Mouse (Mus musculus): Measurements from ENCODE around the gene Sspo. TPM values are rescaled to one million over a fixed set of nuclear protein-coding genes. Genes with fewer than 3 reads are reported as not detected.
"Not testable (repeated sequence)": the region's sequence is repeated elsewhere in the genome, so short reads cannot be mapped to it uniquely, and the experiment has no call there.

Sspo gene
- polyA plus RNA-seq, 1 experiment from 2014 or later = 0.19 TPM

DNA sequence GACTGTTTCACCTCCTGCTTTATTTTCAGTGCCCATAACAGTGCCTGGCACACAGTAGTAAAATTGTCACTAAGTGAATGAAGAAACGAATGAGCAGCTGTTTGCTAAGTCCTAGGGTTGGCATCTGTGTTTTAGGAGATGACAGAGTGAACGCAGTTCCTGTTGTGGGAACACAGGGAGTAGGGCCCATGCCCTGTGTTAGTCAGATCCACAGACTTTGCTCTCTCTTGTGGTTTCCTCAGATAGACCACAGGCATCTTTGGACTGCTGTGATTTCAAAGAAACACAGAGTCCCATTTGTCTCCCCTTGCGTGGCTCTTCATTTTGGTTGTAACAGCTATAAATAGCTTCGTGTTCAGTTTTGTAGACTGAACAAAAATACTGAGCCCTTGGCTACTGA lies 62.4 kb downstream of the Sspo start:
- peaks cover 48% of the 10 kb centered on the region for H3K36me3 ChIP-seq (replicated peaks)
- 88% methylated on average over 4 of the region's 4 CpGs for WGBS
- DNase-seq (ENCODE audit: extremely low spot score, low spot score) = no peak

DNA sequence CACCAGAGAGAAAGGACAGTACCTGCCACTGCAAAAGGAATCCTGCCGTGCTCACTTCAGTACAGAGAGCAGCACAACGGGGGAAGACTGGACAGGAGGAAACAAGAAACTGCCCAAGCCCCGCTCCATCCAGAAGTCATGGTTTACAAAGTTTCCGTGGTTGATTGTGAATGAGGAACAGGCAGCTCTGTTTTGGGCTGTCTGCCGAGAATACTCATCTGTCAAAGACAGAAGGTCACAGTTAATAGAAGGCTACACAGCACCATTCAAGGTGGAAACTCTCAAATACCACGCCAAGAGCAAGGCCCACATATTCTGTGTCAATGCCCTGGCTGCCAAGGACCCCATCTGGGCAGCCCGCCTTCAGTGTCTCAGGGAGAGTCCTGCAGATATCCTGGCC lies 63.8 kb downstream of the Sspo start:
- Histone ChIP-seq H3K36me3 (replicated peaks) (peaks cover 62% of the 10 kb centered on the region), H3K4me1 (no peaks in the 10 kb centered on the region), H3K4me3 (no peak overlapping the region), H3K9me3 (peaks cover 4% of the 10 kb centered on the region; the same call in 1 of the 2 replicates), H3K27ac (no peak overlapping the region), H3K27me3 (ENCODE audit: poor library complexity, severe bottlenecking) (no peaks in the 10 kb centered on the region)
- 90% methylated on average over 7 of the region's 7 CpGs for WGBS
- DNase-seq (ENCODE audit: extremely low spot score, low spot score) = no peak

More for the DNA sequence above, 62.4 kb downstream of the Sspo start:
- Histone ChIP-seq H3K4me1 (peaks cover 3% of the 10 kb centered on the region), H3K4me3 (no peak overlapping the region), H3K27ac (no peak overlapping the region), H3K9me3 (no peaks in the 10 kb centered on the region), H3K27me3 (ENCODE audit: poor library complexity, severe bottlenecking) (no peaks in the 10 kb centered on the region)

DNA sequence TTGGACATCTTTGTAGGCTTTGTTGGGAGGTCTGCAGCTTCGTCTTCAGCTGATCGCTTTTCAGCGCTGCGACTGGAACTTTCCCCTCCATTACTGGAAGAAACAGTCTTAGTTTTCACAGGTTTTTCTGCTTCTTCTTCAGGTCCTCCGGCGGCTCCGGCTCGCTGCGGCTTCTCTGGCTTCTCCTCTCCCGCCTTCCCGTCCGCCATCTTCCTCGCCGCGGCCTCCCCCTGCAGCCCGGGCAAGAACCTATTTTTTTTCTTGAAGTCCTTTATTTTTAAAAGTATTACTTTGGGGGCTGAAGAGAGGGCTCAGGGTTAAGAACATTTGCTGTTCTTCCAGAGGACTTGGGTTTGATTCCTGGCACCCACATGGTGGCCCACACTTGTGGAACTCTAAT lies 76.9 kb downstream of the Sspo start:
- WGBS = 98% methylated on average over 16 of the region's 16 CpGs
- H3K27me3 ChIP-seq (ENCODE audit: poor library complexity, severe bottlenecking); DNase-seq (ENCODE audit: extremely low spot score, low spot score); H3K27ac ChIP-seq; H3K4me3 ChIP-seq; H3K4me1 ChIP-seq; H3K9me3 ChIP-seq: not testable (repeated sequence)
- H3K36me3 ChIP-seq (replicated peaks) = peaks cover 12% of the 10 kb centered on the region; the same call in 1 of the 2 replicates

DNA sequence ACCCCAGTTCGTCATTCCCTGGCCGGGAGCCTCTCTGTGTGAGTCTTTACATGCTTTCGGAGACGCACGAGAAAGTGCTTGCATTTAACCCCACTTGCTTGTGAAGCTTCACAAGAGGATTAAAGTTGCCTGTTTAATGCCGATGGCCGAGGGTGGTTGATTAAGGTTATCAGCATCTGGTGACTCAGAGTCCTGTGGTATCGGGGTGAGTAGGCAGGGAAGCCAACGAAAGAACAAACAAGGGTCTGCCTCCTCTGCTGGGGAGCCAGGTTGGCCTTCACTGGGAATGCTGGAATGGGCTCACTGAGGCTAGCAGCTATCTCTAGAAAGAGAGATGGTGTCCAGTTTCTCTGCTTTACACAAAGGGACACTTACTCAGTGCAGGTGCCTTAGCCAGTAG lies 79.9 kb downstream of the Sspo start:
- Histone ChIP-seq H3K36me3 (replicated peaks) (peaks cover 21% of the 10 kb centered on the region), H3K4me1 (no peaks in the 10 kb centered on the region), H3K9me3 (no peaks in the 10 kb centered on the region), H3K27me3 (ENCODE audit: poor library complexity, severe bottlenecking) (no peaks in the 10 kb centered on the region), H3K27ac (no peak overlapping the region), H3K4me3 (no peak overlapping the region)
- 84% methylated on average over 9 of the region's 9 CpGs for WGBS
- DNase-seq (ENCODE audit: extremely low spot score, low spot score) = no peak

DNA sequence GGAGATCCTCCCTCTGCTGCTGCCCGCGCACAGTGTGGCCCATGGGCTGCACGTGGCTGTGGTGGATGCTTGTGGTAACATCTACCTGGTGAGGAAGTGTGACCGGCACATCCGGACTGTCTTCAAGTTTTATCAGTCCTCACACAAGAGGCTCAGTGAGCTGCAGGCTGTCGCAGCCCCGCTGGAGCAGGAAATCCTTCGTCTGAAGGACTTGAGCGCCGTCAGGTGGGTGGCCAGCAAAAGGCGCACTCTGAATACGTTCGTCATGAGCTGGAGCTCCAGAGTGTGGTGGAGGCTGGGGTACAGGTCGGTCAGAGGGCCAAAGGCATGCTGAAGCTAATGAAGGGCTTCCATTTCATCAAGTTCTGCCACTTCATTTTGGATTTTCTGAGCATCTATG lies 81.2 kb downstream of the Sspo start:
- Histone ChIP-seq H3K27me3 (ENCODE audit: poor library complexity, severe bottlenecking) (no peaks in the 10 kb centered on the region), H3K9me3 (no peaks in the 10 kb centered on the region)
- 76% methylated on average over 14 of the region's 14 CpGs for WGBS

DNA sequence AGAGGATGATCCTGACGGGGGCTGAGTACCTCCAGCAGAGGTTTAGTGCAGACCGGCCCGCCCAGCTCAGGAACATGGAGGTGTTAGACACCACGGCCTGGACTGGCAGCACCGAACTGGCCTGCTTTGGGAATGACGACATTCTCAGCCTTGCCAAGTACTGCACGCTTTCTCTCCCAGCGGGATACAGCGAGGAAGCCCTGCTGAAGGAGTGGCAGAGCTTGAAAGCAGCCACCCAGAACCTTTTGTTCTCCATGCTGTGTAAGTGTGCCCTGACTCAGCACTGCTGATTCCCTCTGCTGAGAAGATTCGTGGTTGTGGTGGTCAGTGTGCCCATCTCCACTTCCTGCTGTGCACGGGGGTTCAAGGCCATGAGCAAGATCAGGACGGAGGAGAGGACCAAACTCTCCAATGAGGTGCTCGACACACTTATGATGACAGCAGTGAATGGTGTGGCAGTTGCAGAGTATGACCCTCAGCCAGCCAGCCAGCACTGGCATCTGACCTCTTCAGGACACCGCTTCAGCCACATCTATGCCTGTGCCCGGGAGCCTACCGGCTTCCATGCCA lies 81.9 kb downstream of the Sspo start:
- WGBS = 91% methylated on average over 16 of the region's 16 CpGs
- H3K9me3 ChIP-seq = no peaks in the 10 kb centered on the region
- H3K27ac ChIP-seq = no peak overlapping the region
- H3K4me3 ChIP-seq = no peak overlapping the region
- H3K27me3 ChIP-seq (ENCODE audit: poor library complexity, severe bottlenecking) = no peaks in the 10 kb centered on the region
- no peaks in the 10 kb centered on the region for H3K4me1 ChIP-seq
- peaks cover 21% of the 10 kb centered on the region for H3K36me3 ChIP-seq (replicated peaks)
- DNase-seq (ENCODE audit: extremely low spot score, low spot score) = no peak

More for the DNA sequence above, 81.2 kb downstream of the Sspo start:
- H3K36me3 ChIP-seq (replicated peaks) = peaks cover 21% of the 10 kb centered on the region
- no peak overlapping the region for H3K4me3 ChIP-seq
- DNase-seq (ENCODE audit: extremely low spot score, low spot score) = no peak
- no peak overlapping the region for H3K27ac ChIP-seq
- H3K4me1 ChIP-seq = no peaks in the 10 kb centered on the region

DNA sequence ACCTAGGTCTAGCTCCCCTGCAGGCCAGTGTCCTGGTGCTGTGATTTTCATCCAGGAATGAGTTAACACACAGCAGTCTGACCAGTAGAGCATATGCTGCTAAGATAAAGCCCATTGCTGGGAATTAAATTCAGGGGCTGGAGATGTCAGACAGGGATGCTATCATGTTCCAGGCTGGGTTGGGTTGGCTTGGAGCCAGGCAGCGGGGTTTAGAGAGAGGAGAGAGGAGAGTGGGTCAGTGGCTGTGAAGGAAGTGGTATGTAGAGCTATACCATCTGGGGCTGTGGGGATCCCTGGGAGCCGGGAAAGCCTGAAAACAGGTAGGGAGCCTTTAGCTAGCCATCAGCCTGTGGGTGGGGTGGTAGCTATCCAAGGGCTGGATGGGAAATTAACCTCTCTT lies 82.8 kb downstream of the Sspo start:
- H3K4me1 ChIP-seq = no peaks in the 10 kb centered on the region
- H3K27me3 ChIP-seq (ENCODE audit: poor library complexity, severe bottlenecking) = no peaks in the 10 kb centered on the region
- H3K36me3 ChIP-seq (replicated peaks) = peaks cover 16% of the 10 kb centered on the region
- H3K4me3 ChIP-seq = no peak overlapping the region
- H3K27ac ChIP-seq = no peak overlapping the region
- WGBS = 71% methylated on average over 2 of the region's 2 CpGs
- H3K9me3 ChIP-seq = no peaks in the 10 kb centered on the region
- no peak for DNase-seq (ENCODE audit: extremely low spot score, low spot score)

DNA sequence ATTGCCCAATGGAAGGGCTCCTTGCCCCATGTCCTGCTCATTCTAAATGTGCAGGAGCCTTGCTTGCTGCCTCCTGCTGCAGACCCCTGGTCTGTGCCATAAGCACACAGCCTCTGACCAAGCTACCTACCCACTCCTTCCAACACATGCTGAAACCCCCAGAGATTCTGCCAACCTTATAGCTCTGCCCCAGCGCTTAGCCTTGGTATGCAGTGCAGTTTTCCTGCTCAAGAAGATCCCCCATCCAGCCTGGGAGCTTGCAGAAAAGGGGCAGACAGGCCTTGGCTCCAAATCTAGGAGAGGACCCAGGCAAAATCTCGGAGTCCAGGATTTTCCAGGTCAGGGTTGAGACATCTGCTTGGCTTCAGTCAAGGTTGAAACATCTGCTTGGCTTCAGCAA lies 85.4 kb downstream of the Sspo start:
- H3K27ac ChIP-seq = no peak overlapping the region
- WGBS = 86% methylated on average over 2 of the region's 2 CpGs
- no peaks in the 10 kb centered on the region for H3K27me3 ChIP-seq (ENCODE audit: poor library complexity, severe bottlenecking)
- H3K9me3 ChIP-seq = no peaks in the 10 kb centered on the region
- H3K36me3 ChIP-seq (replicated peaks) = peaks cover 14% of the 10 kb centered on the region
- no peak for DNase-seq (ENCODE audit: extremely low spot score, low spot score)
- H3K4me1 ChIP-seq = peaks cover 20% of the 10 kb centered on the region
- no peak overlapping the region for H3K4me3 ChIP-seq

DNA sequence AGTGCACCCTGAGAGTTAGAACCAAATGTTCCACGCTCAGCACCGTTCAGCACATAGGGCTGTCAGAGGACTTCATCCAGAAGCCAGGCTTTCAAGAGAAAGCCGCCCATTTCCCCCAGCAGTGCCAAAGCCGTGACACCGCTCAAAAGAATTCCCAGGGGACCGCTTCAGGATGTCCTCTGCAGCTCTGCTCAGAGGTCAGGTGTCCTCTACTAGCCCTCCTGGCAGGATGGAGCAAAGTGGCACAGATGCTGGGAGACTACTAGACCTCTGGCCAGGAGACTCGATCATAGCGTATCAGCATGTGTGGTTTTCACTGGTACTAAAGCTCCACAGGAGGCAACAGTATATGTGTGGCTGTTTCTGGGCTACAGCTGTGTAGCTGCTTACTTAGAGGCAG lies 86.9 kb downstream of the Sspo start:
- H3K4me1 ChIP-seq = peaks cover 28% of the 10 kb centered on the region
- H3K36me3 ChIP-seq (replicated peaks) = peaks cover 13% of the 10 kb centered on the region
- 83% methylated on average over 8 of the region's 8 CpGs for WGBS
- H3K4me3 ChIP-seq = no peak overlapping the region
- no peaks in the 10 kb centered on the region for H3K9me3 ChIP-seq
- H3K27me3 ChIP-seq (ENCODE audit: poor library complexity, severe bottlenecking) = no peaks in the 10 kb centered on the region
- no peak overlapping the region for H3K27ac ChIP-seq
- no peak for DNase-seq (ENCODE audit: extremely low spot score, low spot score)

DNA sequence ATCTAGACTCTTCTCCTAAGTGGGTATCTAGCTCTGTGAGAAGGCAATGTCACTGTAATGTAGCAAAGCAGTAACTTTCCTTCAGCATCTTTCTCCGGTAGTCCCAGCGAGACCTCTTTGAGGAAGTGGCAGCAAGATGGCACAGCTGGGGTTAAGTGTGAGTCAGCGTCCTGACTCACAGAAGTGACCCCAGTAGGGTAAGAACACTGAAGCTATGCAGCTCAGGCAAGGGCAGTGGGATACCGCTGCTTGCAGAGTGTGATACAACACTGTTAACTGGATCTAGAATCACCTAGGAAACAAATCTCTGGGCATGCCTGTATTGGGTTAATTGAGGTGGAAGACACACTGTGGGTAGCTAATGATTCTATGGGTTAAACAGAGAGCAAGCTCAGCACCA lies 88.1 kb downstream of the Sspo start:
- Histone ChIP-seq H3K4me3 (no peak overlapping the region), H3K27me3 (ENCODE audit: poor library complexity, severe bottlenecking) (no peaks in the 10 kb centered on the region), H3K4me1 (peaks cover 34% of the 10 kb centered on the region), H3K9me3 (no peaks in the 10 kb centered on the region), H3K27ac (no peak overlapping the region), H3K36me3 (replicated peaks) (peaks cover 22% of the 10 kb centered on the region)
- WGBS = 78% methylated on average over 4 of the region's 4 CpGs
- DNase-seq (ENCODE audit: extremely low spot score, low spot score) = no peak

DNA sequence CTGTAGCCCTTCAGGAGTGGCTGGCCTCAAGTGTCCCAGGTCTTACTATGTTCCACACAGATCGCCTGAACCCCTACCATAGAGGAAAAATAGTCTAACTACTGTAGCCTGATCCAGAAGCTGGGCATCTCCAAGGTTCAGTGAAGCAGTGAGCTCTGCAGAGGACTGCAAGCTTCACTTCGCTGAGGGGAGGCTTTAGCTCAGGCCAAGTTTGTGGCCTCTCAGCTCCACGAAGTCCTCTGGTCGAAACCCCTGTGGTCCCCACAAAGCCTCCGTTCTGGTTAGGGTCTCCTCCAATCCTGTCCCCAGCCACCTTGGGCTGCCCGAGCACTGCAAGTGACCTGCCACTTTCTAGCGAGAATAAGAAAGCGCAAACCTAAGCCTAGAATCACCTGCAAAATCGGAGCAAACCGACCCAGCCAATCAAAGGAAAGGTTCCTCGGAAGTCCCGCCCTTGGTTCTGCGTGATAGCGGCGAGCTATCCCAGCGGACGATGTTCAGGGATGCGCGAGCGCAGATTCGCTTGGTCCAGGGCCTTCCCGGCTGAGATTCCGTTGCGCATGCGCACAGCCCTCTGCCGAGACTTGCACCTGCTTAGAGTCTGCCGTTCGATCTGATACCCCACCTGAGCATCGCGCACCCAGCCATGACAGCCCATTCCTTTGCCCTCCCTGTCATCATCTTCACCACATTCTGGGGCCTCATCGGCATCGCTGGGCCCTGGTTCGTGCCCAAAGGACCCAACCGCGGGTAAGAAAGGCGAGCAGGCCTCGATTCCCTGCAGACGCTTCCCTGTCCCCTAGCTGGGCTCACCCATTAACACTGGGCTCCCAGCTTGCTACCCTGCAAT lies 89.3 kb downstream of the Sspo start, which contains the start of gene Atp6v0e2:
Atp6v0e2 (plus strand) TSS at position 511 of the 850 bp plus-strand sequence.
- WGBS = 2% methylated on average over 38 of the region's 38 CpGs
- Histone ChIP-seq H3K4me3 (peak within 1 kb of the TSS; percentile 66), H3K27me3 (ENCODE audit: poor library complexity, severe bottlenecking) (no peaks in the 10 kb centered on the region), H3K4me1 (peaks cover 46% of the 10 kb centered on the region), H3K27ac (peak within 1 kb of the TSS; percentile 88), H3K36me3 (replicated peaks) (peaks cover 29% of the 10 kb centered on the region), H3K9me3 (no peaks in the 10 kb centered on the region)
- DNase-seq (ENCODE audit: extremely low spot score, low spot score) = peak; percentile 89

DNA sequence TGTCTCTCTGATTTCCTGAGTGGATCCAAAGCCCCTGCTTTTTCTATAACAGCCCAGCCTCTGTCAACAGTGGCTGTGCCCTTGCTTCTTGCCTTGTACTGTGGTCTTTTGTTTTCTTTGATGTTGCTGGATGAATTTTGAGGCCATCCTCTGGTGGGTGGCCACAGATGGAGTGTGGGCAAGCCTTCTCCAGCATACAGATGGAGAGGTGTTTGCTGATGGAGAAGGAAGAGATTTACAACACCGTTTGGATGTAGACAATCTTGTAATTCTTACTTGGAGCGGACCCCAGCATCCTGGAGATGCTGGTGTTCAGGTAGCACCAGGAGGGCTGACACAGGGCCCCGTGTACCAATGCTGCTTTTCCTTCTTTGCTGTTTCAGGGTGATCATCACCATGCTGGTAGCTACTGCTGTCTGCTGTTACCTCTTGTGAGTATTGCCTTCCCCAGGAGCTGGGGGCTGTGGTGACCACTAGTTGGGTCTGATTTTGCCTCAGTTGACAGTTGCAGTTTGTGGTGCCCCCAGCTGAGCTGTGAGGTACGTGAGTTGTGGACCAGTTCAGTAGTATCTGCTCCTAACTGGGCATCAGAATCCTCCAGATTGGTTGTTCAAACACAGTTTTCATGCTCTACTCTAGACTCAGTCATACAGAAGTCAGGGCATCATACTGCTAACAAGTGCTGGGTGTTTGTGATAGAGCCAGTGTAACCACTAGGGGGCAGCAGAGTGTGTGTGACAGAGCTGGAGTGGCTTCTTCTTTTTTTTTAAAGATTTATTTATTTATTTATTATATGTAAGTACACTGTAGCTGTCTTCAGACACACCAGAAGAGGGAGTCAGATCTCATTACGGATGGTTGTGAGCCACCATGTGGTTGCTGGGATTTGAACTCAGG lies 91.1 kb downstream of the Sspo start:
- 67% methylated on average over 5 of the region's 5 CpGs for WGBS
- Histone ChIP-seq H3K27me3 (ENCODE audit: poor library complexity, severe bottlenecking) (no peaks in the 10 kb centered on the region), H3K36me3 (replicated peaks) (peaks cover 30% of the 10 kb centered on the region), H3K4me3 (no peak overlapping the region), H3K27ac (no peak overlapping the region), H3K4me1 (peaks cover 48% of the 10 kb centered on the region), H3K9me3 (no peaks in the 10 kb centered on the region)
- peak; percentile 70 for DNase-seq (ENCODE audit: extremely low spot score, low spot score)
